8 mouse cellular contexts compared by ENCODE assay signal in genomic region chr1:161400126-161400525, GRCm38 (mm10). TPM values are rescaled to one million over a fixed set of nuclear protein-coding genes. Genes with fewer than 3 reads are reported as not detected.
DNase-seq lines count a peak whose midpoint lies in the region; ATAC-seq and TF ChIP-seq lines count a peak whose summit lies in the region.
"Had no signal": no experiment of that assay in that cellular context is flagged by ENCODE, and none has a peak within 500 bp of the region (broad histone marks: within the 10 kb centered on the region; RNA-seq: fewer than 3 reads in every experiment).

No protein-coding gene starts in this region.

- TF ChIP-seq CTCF in spleen, adult 2 months (IDR thresholded peaks at IDR 0.05; ENCODE audit: extremely low read depth, insufficient read depth, insufficient read length, insufficient replicate concordance), result peak; percentile 61; the same call in 1 of the 2 replicates

- no peaks in the 10 kb centered on the region for H3K36me3 ChIP-seq in spleen, adult 2 months (ENCODE audit: control insufficient read depth, insufficient read depth, low read length)
- H3K36me3 ChIP-seq: limb, embryonic 15.5 days had no signal

- peaks cover 10% of the 10 kb centered on the region; the same call in 1 of the 2 replicates for H3K4me1 ChIP-seq in spleen, adult 2 months (ENCODE audit: control insufficient read depth, insufficient read depth, insufficient read length)

- H3K27me3 ChIP-seq in spleen, adult 2 months (ENCODE audit: control insufficient read depth, insufficient read depth, low read length), result 0 out of 2 replicates have a peak, but pooled peaks cover 1% of the 10 kb centered on the region
- H3K27me3 ChIP-seq: limb, embryonic 15.5 days had no signal

- peak; percentile 25 for ATAC-seq in CD4-positive, CD25-positive, alpha-beta regulatory T cell, adult 4 months

- no peak overlapping the region for H3K4me3 ChIP-seq in spleen, adult 2 months (ENCODE audit: extremely low read depth, insufficient read depth, insufficient read length)
- H3K4me3 ChIP-seq: limb, embryonic 15.5 days had no signal

- H3K27ac ChIP-seq in spleen, adult 2 months (ENCODE audit: insufficient read depth, low read length), result no peak overlapping the region
- H3K27ac ChIP-seq: limb, embryonic 15.5 days had no signal

- TF ChIP-seq POLR2A in spleen, adult 2 months (IDR thresholded peaks at IDR 0.05; ENCODE audit: low read depth, low read length), result no peak

- 35% methylated on average over 6 of the region's 6 CpGs for WGBS in spleen, adult 2 months

- peak; percentile 69 for DNase-seq in Muller cell, postnatal 12 days (ENCODE audit: inconsistent ontology term)
- peak; percentile 35 to 56 for DNase-seq in cerebellum, postnatal 4 days (ENCODE audit: low spot score in 2 of 2)
- peak; percentile 13 to 54 for DNase-seq in heart, adult 9 months (ENCODE audit: low spot score in 2 of 2)
- peak; percentile 60 for DNase-seq in layer of hippocampus, adult 9-10 months (ENCODE audit: low spot score)
- DNase-seq in lung, postnatal 36 days, result peak; percentile 87
- peak; percentile 33 to 73 for DNase-seq in spleen, adult 2 months (ENCODE audit: low read depth in 1 of 2, low spot score in 2 of 2)

RNA-seq across cellular contexts. Expression of gene Tnfsf4, which starts 4.9 kb away (rescaled TPM):
- polyA plus RNA-seq in CD4-positive, CD25-positive, alpha-beta regulatory T cell, adult 4 months (2017; shearing (Covaris generic)), result 1 to 10 TPM in 1 of 2 experiments, under 1 TPM in 1; 0.35 to 1.3 TPM
- 0.13 TPM in 1 of 2 replicates, not detected in the other for polyA plus RNA-seq in spleen, adult 2 months (2012; rRNA removed)

Comparison
In these comparisons a context has a peak if more than half of its experiments do, and no peak if none do; other contexts are left out.
1. DNase-seq: peak in every context shown above with its lines; median percentile 87 in lung, postnatal 36 days; 69 in Muller cell, postnatal 12 days; 60 in layer of hippocampus, adult 9-10 months; 53 in spleen, adult 2 months; 46 in cerebellum, postnatal 4 days; 34 in heart, adult 9 months.